Mouse (Mus musculus): ENCODE results near the gene Pygb.

Gene Pygb

GRCm38 (mm10) chr2:150793320-150793719, 6.8 kb downstream of the Pygb start:
- no peak for DNase-seq (ENCODE audit: low spot score in 2 of 2)

- no peak for DNase-seq (ENCODE audit: low spot score in 2 of 2)
These were observed 11.5 kb downstream of the Pygb start for GRCm38 (mm10) chr2:150798084-150798483.

- no peak for DNase-seq (ENCODE audit: low spot score in 2 of 2)
These were observed 14.1 kb downstream of the Pygb start for GRCm38 (mm10) chr2:150800616-150801015.

DNA sequence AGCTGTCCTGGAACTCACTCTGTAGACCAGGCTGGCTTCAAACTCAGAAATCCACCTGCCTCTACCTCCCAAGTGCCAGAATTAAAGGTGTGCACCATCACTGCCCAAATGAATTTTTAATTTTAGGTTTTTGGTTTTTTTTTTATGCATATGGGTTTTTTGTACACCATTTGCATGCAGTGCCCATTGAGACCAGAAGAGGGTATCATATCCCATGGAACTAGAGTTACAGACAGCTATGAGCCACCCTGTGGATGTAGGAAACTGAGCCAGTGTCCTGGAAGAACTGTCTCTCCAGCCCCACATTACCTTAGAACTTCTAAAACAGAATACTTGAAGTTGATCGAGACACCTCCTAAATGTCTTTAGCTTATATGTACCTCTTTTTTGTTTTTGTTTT, 16.5 kb downstream of the Pygb start:
- DNase-seq (ENCODE audit: low spot score in 2 of 2): peak in 1 of 2 experiments; percentile 36

GRCm38 (mm10) chr2:150808381-150808780, 21.8 kb downstream of the Pygb start:
- no peak for DNase-seq (ENCODE audit: low spot score in 2 of 2)

DNA sequence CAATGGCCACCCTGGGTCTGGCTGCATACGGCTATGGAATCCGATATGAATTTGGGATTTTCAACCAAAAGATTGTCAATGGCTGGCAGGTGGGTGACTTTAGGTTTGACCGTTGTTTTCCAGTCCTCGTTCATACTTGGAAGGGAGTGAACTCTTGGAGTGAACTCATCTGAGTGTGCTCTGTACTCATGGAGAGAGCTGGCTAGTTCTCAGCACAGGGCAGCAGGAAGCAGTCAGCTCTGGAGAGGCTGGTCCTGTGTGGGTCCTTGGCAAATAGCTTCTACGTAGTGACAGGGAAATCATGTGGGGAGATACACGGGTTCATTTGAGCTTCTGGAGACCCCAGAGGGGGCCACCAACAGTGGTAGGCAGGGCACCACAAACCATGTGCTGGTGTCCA, 22.3 kb downstream of the Pygb start:
- DNase-seq (ENCODE audit: low spot score in 2 of 2): no peak

GRCm38 (mm10) chr2:150810603-150811002, 24.1 kb downstream of the Pygb start:
- DNase-seq (ENCODE audit: low spot score in 2 of 2): no peak

- DNase-seq (ENCODE audit: low spot score in 2 of 2): no peak
These were observed 26.3 kb downstream of the Pygb start for GRCm38 (mm10) chr2:150812816-150813215.

DNA sequence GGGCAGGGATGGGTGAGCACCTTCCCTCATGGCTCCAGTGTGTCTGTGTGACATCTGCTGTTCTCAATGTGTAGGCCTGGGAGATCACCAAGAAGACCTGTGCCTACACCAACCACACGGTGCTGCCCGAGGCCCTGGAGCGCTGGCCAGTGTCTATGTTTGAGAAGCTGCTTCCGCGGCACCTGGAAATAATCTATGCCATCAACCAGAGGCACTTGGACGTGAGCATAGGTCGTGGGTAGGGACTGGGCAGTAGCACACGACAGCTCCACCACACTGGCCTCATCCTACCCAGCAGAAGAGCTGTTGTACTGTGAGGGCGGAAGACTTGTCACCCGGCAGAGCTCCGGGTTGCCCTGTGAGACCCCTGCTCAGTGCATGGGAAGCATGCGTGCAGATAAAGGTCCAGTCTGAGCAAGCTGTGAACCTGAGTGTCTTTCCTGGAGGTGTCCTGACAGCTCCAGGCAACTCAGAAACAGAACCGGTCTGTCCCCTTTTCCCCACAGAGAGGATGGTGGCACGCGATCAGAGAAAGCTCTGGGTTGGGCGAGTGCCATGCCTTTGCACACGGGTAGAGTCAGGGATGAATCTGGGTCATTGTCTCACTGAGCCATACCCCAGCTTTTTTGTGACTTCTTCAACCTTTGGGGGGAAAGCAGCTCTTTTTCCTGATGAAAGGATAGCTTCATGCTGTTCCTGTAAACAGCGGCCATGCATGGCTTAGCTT, 30.3 kb downstream of the Pygb start:
- DNase-seq (ENCODE audit: low spot score in 2 of 2): no peak

DNA sequence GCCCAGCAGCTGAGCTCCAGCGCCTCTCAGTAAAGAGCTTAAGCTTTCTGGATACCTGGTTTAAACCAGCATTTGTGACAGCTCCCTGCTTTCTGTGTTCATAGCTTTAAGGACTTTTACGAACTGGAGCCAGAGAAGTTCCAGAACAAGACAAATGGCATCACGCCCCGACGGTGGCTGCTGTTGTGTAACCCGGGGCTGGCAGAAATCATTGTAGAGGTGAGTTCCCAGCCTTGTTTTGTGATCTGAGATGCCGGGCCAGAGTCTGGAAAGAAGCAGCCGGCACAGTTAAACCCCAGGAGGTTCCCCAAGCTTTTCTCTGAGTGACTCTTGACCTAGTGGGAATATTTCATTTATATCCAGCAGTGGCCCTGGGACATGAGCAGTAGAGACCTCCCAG, 32.2 kb downstream of the Pygb start:
- DNase-seq (ENCODE audit: low spot score in 2 of 2): no peak

GRCm38 (mm10) chr2:150820720-150821119, 34.2 kb downstream of the Pygb start:
- DNase-seq (ENCODE audit: low spot score in 2 of 2): no peak

DNA sequence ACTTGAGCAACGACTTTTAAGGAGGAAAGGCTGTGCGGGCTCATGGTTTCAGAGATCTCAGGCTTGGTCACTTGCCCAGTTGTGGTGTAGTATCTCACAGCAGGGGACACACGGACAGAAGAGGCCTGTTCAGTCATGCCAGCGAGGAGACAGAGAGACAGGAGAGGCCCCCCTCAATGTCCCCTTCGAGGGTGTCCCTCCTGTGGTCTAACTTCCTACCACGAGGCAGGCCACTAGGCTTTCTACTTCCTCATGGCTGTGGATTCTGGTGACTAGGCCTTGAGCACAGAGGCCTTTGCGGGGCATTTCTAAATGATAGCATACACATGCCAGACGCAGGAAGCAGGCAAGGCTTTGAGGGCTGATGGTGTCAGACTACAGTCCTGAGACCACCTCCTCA, 36.5 kb downstream of the Pygb start:
- no peak for DNase-seq (ENCODE audit: low spot score in 2 of 2)

DNA sequence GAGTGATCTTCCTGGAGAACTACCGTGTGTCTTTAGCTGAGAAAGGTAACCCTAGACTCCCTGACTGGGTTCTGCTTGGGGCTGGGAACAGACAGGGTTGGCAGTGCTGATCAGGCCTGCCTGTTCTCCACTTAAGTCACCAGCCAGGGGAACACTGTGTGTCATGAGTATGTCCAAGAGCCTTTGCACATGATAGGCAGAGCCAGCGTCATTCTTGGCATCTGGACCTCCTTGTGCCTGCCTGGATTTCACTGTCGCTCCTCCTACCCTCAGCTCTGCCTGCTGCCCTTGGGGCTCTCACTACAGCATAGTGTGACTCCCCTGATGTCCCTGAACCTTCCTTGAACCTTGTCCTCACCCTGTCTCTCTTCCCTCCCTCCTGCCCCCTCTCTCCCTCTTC, 39.9 kb downstream of the Pygb start:
- no peak for DNase-seq (ENCODE audit: low spot score in 2 of 2)

GRCm38 (mm10) chr2:150828164-150828563, 41.6 kb downstream of the Pygb start:
- DNase-seq (ENCODE audit: low spot score in 2 of 2): no peak

- DNase-seq (ENCODE audit: low spot score in 2 of 2): no peak
These were observed 42.1 kb downstream of the Pygb start for GRCm38 (mm10) chr2:150828654-150829053.

GRCm38 (mm10) chr2:150830011-150830410, 43.5 kb downstream of the Pygb start:
- DNase-seq (ENCODE audit: low spot score in 2 of 2): no peak

- DNase-seq (ENCODE audit: low spot score in 2 of 2): no peak
These were observed 44.4 kb downstream of the Pygb start for GRCm38 (mm10) chr2:150830911-150831441.

DNA sequence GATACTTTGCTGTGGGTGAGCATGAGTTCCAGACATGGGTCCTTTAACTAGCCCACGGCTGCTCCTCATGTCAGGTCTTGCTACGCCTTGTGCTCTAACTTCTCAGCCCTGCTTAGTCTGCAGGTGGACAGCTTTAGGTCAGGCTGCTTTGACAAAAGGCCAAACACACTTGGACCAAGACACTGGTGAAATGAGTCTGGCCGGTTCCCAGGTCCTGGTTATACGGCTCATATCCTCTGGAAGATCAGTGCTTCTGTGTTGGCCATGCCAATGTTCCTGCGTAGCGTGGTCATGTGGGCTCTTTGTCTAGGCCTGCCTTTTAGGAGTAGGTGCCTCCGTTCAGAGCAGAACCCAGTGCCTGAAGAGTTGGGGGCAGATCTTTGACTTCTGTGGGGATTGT, 45.5 kb downstream of the Pygb start:
- no peak for DNase-seq (ENCODE audit: low spot score in 2 of 2)

GRCm38 (mm10) chr2:150834616-150835015, 48.1 kb downstream of the Pygb start:
- no peak for DNase-seq (ENCODE audit: low spot score in 2 of 2)

DNA sequence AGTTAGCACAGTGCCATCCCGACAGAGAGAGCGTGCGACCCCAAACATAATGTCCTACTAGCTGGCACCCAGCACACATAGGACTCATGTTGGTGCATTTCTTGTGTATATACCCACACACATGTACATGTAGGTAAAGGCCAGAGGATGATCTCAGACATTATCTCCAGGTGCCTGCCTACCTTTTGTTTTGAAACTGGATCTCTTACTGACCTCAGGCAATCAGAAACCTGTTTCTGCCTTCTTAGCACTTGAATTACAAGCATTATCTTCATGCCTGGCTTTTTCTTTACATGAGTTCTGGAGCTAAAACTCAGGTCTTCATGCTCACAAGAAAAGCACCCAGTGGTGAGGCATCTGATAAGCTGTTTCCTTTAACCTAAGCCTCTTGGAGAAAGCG, 49.4 kb downstream of the Pygb start:
- no peak for DNase-seq (ENCODE audit: low spot score in 2 of 2)

GRCm38 (mm10) chr2:150836906-150837305, 50.4 kb downstream of the Pygb start:
- DNase-seq (ENCODE audit: low spot score in 2 of 2): no peak

GRCm38 (mm10) chr2:150837781-150838180, 51.2 kb downstream of the Pygb start:
- no peak for DNase-seq (ENCODE audit: low spot score in 2 of 2)

DNA sequence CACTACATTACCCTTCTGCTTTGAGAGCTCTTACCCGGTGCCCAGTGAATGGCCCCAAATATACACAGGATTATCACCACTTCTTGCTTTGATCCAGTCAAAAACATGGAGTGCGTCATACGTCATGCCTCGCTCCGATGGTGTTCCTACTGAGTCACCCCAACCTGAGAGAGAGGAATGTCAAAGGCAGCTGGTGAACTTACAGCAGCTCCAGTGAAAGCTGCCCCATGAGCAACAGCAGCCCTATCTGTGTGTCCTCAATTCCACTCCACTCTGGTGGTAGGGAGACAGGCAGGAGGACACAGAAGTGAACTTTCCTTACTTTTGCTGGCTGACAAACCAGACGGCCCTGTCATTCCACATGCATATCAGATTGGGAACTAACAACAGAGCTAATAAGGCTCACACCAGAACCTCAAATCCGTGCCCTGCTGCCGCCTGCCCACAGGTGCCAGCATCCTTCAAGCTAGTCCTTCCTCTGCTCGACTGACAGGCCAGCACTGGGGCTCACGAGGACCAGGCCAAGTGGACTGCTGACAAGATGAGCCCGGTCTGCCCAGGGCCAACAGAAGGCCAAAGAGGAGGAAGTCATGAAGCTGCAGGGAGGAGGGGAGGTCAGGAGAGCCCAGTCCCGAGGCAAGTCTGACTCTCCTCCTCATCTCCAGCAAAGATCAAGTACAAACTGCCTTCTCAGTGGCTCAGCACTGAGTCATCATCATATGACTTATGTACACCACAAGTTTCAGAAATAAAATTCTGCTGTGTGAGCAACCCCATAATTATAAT, 53.3 kb downstream of the Pygb start:
- no peak for DNase-seq (ENCODE audit: low spot score in 2 of 2)

All from frontal cortex, postnatal 36 days (tissue).